Mouse (Mus musculus) stomach, postnatal 0 days (tissue): ENCODE data around the gene Akap1. TPM values are rescaled to one million over a fixed set of nuclear protein-coding genes. Genes with fewer than 3 reads are reported as not detected.

Experiments
- ATAC-seq: fragments of 200-750 bp; cut with Nextera tagmentation; 2 replicates; pipeline ENCODE4 v1.8.0; 2017; ENCODE audit not compliant: low FRiP score, low TSS enrichment
- DNase-seq: peaks from one replicate; pipeline ENCODE4 v3.0.0-alpha.2; 2016; ENCODE audit warnings: low spot score
- H3K27ac ChIP-seq: fragments of 300-500 bp; sonication (generic); replicated peaks from 2 replicates; pipeline ENCODE4 v1.5.1; 2014; ENCODE audit warnings: mild to moderate bottlenecking, control low read depth
- H3K27me3 ChIP-seq: fragments of 300-500 bp; sonication (generic); 2 replicates; pipeline ENCODE4 v1.6.1; 2014; ENCODE audit warnings: low read length; ENCODE audit not compliant: control insufficient read depth, insufficient read depth
- H3K36me3 ChIP-seq: fragments of 300-500 bp; sonication (generic); 2 replicates; pipeline ENCODE4 v1.6.1; 2014; ENCODE audit warnings: low read length, mixed read lengths; ENCODE audit not compliant: control insufficient read depth, insufficient read depth
- H3K4me1 ChIP-seq: fragments of 300-500 bp; sonication (generic); replicated peaks from 2 replicates; pipeline ENCODE4 v1.6.1; 2014; ENCODE audit warnings: antibody characterized with exemption; ENCODE audit not compliant: control insufficient read depth, insufficient read depth
- H3K4me2 ChIP-seq: fragments of 300-500 bp; sonication (generic); replicated peaks from 2 replicates; pipeline ENCODE4 v1.6.1; 2014; ENCODE audit warnings: low read depth, mild to moderate bottlenecking, control low read depth, moderate library complexity
- H3K4me3 ChIP-seq: fragments of 300-500 bp; sonication (generic); 2 replicates; pipeline ENCODE4 v1.5.1; 2014; ENCODE audit warnings: low read depth, low read length, control low read depth
- H3K9ac ChIP-seq: fragments of 300-500 bp; sonication (generic); 2 replicates; pipeline ENCODE4 v1.6.1; 2014; ENCODE audit warnings: mild to moderate bottlenecking, low read length, control low read depth, mixed read lengths
- H3K9me3 ChIP-seq: fragments of 300-500 bp; sonication (generic); 2 replicates; pipeline ENCODE4 v1.6.1; 2016; ENCODE audit warnings: low read length; ENCODE audit not compliant: control insufficient read depth
- CTCF ChIP-seq: IDR thresholded peaks from 2 replicates; pipeline ENCODE4 v1.5.1; 2016; ENCODE audit warnings: antibody characterized with exemption, low read depth, mild to moderate bottlenecking, moderate library complexity
- EP300 ChIP-seq: optimal IDR thresholded peaks from 2 replicates; pipeline ENCODE3; 2016; ENCODE audit warnings: antibody characterized with exemption
- WGBS: fragments of 180-500 bp; shearing (Covaris S2); extraction: QIAGEN DNeasy Blood & Tissue Kit; methylation state at CpG from one replicate; pipeline ENCODE4 v1.1.7; 2014; 5-methylcytosine and 5-hydroxymethylcytosine counted together
- polyA plus RNA-seq: library from polyadenylated mRNA; unstranded; fragments of >200 nt; fragmentation: Nextera tagmentation; extraction: Ambion mirVana; gene quantifications from 2 replicates; pipeline ENCODE4 v1.2.1, GENCODE M21; 2015

Akap1 gene
- polyA plus RNA-seq, 1 experiment from 2014 or later = 14.4 TPM

GRCm38 (mm10) chr11:88849284-88849683 is 15.1 kb downstream of the Akap1 start:
- DNase-seq = peak; percentile 47
- Histone ChIP-seq H3K9ac (no peak overlapping the region), H3K36me3 (peaks cover 8% of the 10 kb centered on the region), H3K4me3 (no peak overlapping the region), H3K27ac (peak overlapping the region; percentile 69; the same call in 1 of the 2 replicates), H3K4me2 (no peak overlapping the region), H3K27me3 (no peaks in the 10 kb centered on the region), H3K4me1 (no peaks in the 10 kb centered on the region; the same call in 1 of the 2 replicates), H3K9me3 (no peaks in the 10 kb centered on the region)
- WGBS = 39% methylated on average over 8 of the region's 8 CpGs
- ATAC-seq = no peak
- no peak for TF ChIP-seq CTCF
- no peak for TF ChIP-seq EP300

GRCm38 (mm10) chr11:88848590-88848989 is 15.8 kb downstream of the Akap1 start:
- H3K4me1 ChIP-seq = no peaks in the 10 kb centered on the region; the same call in 1 of the 2 replicates
- H3K27ac ChIP-seq = 0 out of 2 replicates have a peak overlapping the region, but pooled peaks have one; percentile 69
- 27% methylated on average over 5 of the region's 5 CpGs for WGBS
- H3K4me3 ChIP-seq = no peak overlapping the region
- H3K27me3 ChIP-seq = no peaks in the 10 kb centered on the region
- peaks cover 13% of the 10 kb centered on the region for H3K36me3 ChIP-seq
- ATAC-seq = peak; percentile 67
- no peak overlapping the region for H3K9ac ChIP-seq
- TF ChIP-seq EP300 (no peak), CTCF (peak; percentile 82)
- H3K9me3 ChIP-seq = no peaks in the 10 kb centered on the region
- peak; percentile 71 for DNase-seq
- H3K4me2 ChIP-seq = no peak overlapping the region

- WGBS = 72% methylated on average over 8 of the region's 8 CpGs
These were observed 16.9 kb downstream of the Akap1 start for GRCm38 (mm10) chr11:88847281-88848006.

GRCm38 (mm10) chr11:88844384-88844783 is 20.0 kb downstream of the Akap1 start:
- ATAC-seq (no peak), DNase-seq (no peak)
- TF ChIP-seq CTCF (no peak), EP300 (no peak)
- Histone ChIP-seq H3K4me2 (no peak overlapping the region), H3K36me3 (peaks cover 16% of the 10 kb centered on the region), H3K4me3 (no peak overlapping the region), H3K4me1 (no peaks in the 10 kb centered on the region; the same call in 1 of the 2 replicates), H3K27ac (no peak overlapping the region), H3K9ac (no peak overlapping the region), H3K9me3 (no peaks in the 10 kb centered on the region), H3K27me3 (no peaks in the 10 kb centered on the region)
- 81% methylated on average over 5 of the region's 5 CpGs for WGBS

More at GRCm38 (mm10) chr11:88847281-88848006, 16.9 kb downstream of the Akap1 start:
- no peak for ATAC-seq
- TF ChIP-seq EP300 (no peak), CTCF (no peak)
- Histone ChIP-seq H3K4me3 (no peak overlapping the region), H3K4me2 (no peak overlapping the region), H3K9ac (no peak overlapping the region), H3K4me1 (no peaks in the 10 kb centered on the region; the same call in 1 of the 2 replicates), H3K27ac (no peak overlapping the region), H3K9me3 (no peaks in the 10 kb centered on the region), H3K36me3 (peaks cover 15% of the 10 kb centered on the region), H3K27me3 (no peaks in the 10 kb centered on the region)
- DNase-seq = no peak

GRCm38 (mm10) chr11:88843305-88843704 is 21.1 kb downstream of the Akap1 start:
- no peak overlapping the region for H3K27ac ChIP-seq
- H3K27me3 ChIP-seq = no peaks in the 10 kb centered on the region
- H3K36me3 ChIP-seq = peaks cover 24% of the 10 kb centered on the region
- TF ChIP-seq EP300 = no peak
- no peak for TF ChIP-seq CTCF
- no peaks in the 10 kb centered on the region for H3K9me3 ChIP-seq
- WGBS = 92% methylated on average over 10 of the region's 10 CpGs
- no peak for DNase-seq
- H3K9ac ChIP-seq = no peak overlapping the region
- H3K4me3 ChIP-seq = no peak overlapping the region
- ATAC-seq = no peak
- no peak overlapping the region for H3K4me2 ChIP-seq
- no peaks in the 10 kb centered on the region; the same call in 1 of the 2 replicates for H3K4me1 ChIP-seq

- H3K36me3 ChIP-seq = peaks cover 26% of the 10 kb centered on the region
- H3K4me3 ChIP-seq = no peak overlapping the region
- DNase-seq (no peak), ATAC-seq (no peak)
- no peaks in the 10 kb centered on the region for H3K9me3 ChIP-seq
- H3K9ac ChIP-seq = no peak overlapping the region
- H3K4me2 ChIP-seq = no peak overlapping the region
- WGBS = 96% methylated on average over 13 of the region's 13 CpGs
- H3K4me1 ChIP-seq = no peaks in the 10 kb centered on the region
- H3K27ac ChIP-seq = no peak overlapping the region
- H3K27me3 ChIP-seq = no peaks in the 10 kb centered on the region
- TF ChIP-seq EP300 (no peak), CTCF (no peak)
These were observed 21.9 kb downstream of the Akap1 start for GRCm38 (mm10) chr11:88842315-88842975.
